Mouse (Mus musculus) liver, postnatal 0 days (tissue): ENCODE measurements at regions not wholly inside any gene's neighbourhood (a gene's known extent, or its start where the extent isn't known, plus 50 kb on each side); places are given as distances from the start of the nearest gene placed in this dataset.

Source experiments
- CTCF ChIP-seq: sonication (generic); IDR thresholded peaks from 2 replicates; pipeline ENCODE4 v1.5.1; 2016; ENCODE audit warnings: antibody characterized with exemption, low read depth
- EP300 ChIP-seq: IDR thresholded peaks from 2 replicates; pipeline ENCODE4 v1.6.1; 2016; ENCODE audit warnings: antibody characterized with exemption, low read depth, mild to moderate bottlenecking

- TF ChIP-seq CTCF (no peak), EP300 (no peak)
These were observed 64.2 kb upstream of the Daam1 start for GRCm38 (mm10) chr12:71766636-71767035.
